Mouse (Mus musculus) olfactory bulb, adult 2 months (tissue): ENCODE results near the gene Clasrp.

Experiments used
- CTCF ChIP-seq: fragments of 200-500 bp; IDR thresholded peaks from 2 replicates; pipeline ENCODE4 v1.5.1; 2012; ENCODE audit warnings: low read depth, mild to moderate bottlenecking, low read length, moderate library complexity; ENCODE audit not compliant: insufficient read depth
- POLR2A ChIP-seq: fragments of 200-500 bp; IDR thresholded peaks from 2 replicates; pipeline ENCODE4 v1.6.1; 2012; ENCODE audit warnings: mild to moderate bottlenecking, low read depth, low read length, moderate library complexity; ENCODE audit not compliant: insufficient read depth

- TF ChIP-seq POLR2A: no peak
- TF ChIP-seq CTCF: no peak
Measured at GRCm38 (mm10) chr7:19531077-19531476, 73.2 kb downstream of the Clasrp start.
